Mouse (Mus musculus) kidney, postnatal 0 days (tissue): Measurements from ENCODE around the gene Eif4e1b. TPM values are rescaled to one million over a fixed set of nuclear protein-coding genes. Genes with fewer than 3 reads are reported as not detected.

Experiments used
- ATAC-seq: fragments of 200-750 bp; cut with Nextera tagmentation; replicated peaks from 2 replicates; pipeline ENCODE4 v1.8.0; 2017; ENCODE audit warnings: low read depth, moderate number of reproducible peaks, moderate TSS enrichment, moderate library complexity; ENCODE audit not compliant: low FRiP score
- DNase-seq: peaks from one replicate; pipeline ENCODE4 v3.0.0-alpha.2; 2016; ENCODE audit warnings: low spot score
- H3K27ac ChIP-seq: fragments of 300-500 bp; sonication (generic); 2 replicates; pipeline ENCODE4 v1.5.1; 2014; ENCODE audit warnings: mild to moderate bottlenecking
- H3K27me3 ChIP-seq: fragments of 300-500 bp; sonication (generic); 2 replicates; pipeline ENCODE4 v1.6.1; 2014; ENCODE audit warnings: low read length, mixed read lengths; ENCODE audit not compliant: insufficient read depth
- H3K36me3 ChIP-seq: fragments of 300-500 bp; sonication (generic); 2 replicates; pipeline ENCODE4 v1.6.1; 2014; ENCODE audit warnings: low read length, mixed read lengths; ENCODE audit not compliant: insufficient read depth
- H3K4me1 ChIP-seq: fragments of 300-500 bp; sonication (generic); replicated peaks from 2 replicates; pipeline ENCODE4 v1.6.1; 2014; ENCODE audit warnings: antibody characterized with exemption, low read length, mixed read lengths; ENCODE audit not compliant: insufficient read depth
- H3K4me2 ChIP-seq: fragments of 300-500 bp; sonication (generic); 2 replicates; pipeline ENCODE4 v1.6.1; 2014; ENCODE audit warnings: mild to moderate bottlenecking, low read length, moderate library complexity, mixed read lengths
- H3K4me3 ChIP-seq: fragments of 300-500 bp; sonication (generic); replicated peaks from 2 replicates; pipeline ENCODE4 v1.5.1; 2014; ENCODE audit warnings: low read depth, low read length
- H3K9ac ChIP-seq: fragments of 300-500 bp; sonication (generic); 2 replicates; pipeline ENCODE4 v1.6.1; 2014; ENCODE audit warnings: low read depth, low read length
- H3K9me3 ChIP-seq: fragments of 300-500 bp; sonication (generic); replicated peaks from 2 replicates; pipeline ENCODE4 v1.6.1; 2016; ENCODE audit warnings: low read length, inconsistent platforms, mixed read lengths
- CTCF ChIP-seq: IDR thresholded peaks from 2 replicates; pipeline ENCODE4 v1.5.1; 2016; ENCODE audit warnings: antibody characterized with exemption, low read depth, mild to moderate bottlenecking, moderate library complexity
- WGBS: fragments of 180-500 bp; shearing (Covaris S2); extraction: QIAGEN DNeasy Blood & Tissue Kit; methylation state at CpG from one replicate; pipeline ENCODE4 v1.1.7; 2014; 5-methylcytosine and 5-hydroxymethylcytosine counted together
- polyA plus RNA-seq: library from polyadenylated mRNA; unstranded; fragments of >200 nt; fragmentation: Nextera tagmentation; extraction: Ambion mirVana; gene quantifications from 2 replicates; pipeline ENCODE4 v1.2.1, GENCODE M21; 2015

Gene Eif4e1b
- polyA plus RNA-seq, 1 experiment from 2014 or later = not detected

GRCm38 (mm10) chr13:54806434-54806976, 22.7 kb downstream of the Eif4e1b start:
- no peaks in the 10 kb centered on the region for H3K27me3 ChIP-seq
- H3K4me2 ChIP-seq = no peak overlapping the region
- no peaks in the 10 kb centered on the region for H3K9me3 ChIP-seq
- H3K9ac ChIP-seq = no peak overlapping the region
- TF ChIP-seq CTCF = no peak
- 13% methylated on average over 13 of the region's 13 CpGs for WGBS
- H3K27ac ChIP-seq = no peak overlapping the region
- DNase-seq = peak; percentile 56
- H3K4me1 ChIP-seq = no peaks in the 10 kb centered on the region
- H3K36me3 ChIP-seq = no peaks in the 10 kb centered on the region
- H3K4me3 ChIP-seq = no peak overlapping the region
- ATAC-seq = peak; percentile 43

- no peak overlapping the region for H3K4me3 ChIP-seq
- H3K9ac ChIP-seq = no peak overlapping the region
- no peak overlapping the region for H3K27ac ChIP-seq
- no peaks in the 10 kb centered on the region for H3K4me1 ChIP-seq
- H3K27me3 ChIP-seq = no peaks in the 10 kb centered on the region
- 75% methylated on average over 12 of the region's 12 CpGs for WGBS
- TF ChIP-seq CTCF = no peak
- no peaks in the 10 kb centered on the region for H3K36me3 ChIP-seq
- H3K9me3 ChIP-seq = no peaks in the 10 kb centered on the region
- no peak for DNase-seq
- ATAC-seq = no peak
- H3K4me2 ChIP-seq = no peak overlapping the region
Observed at GRCm38 (mm10) chr13:54808067-54808466, 24.3 kb downstream of the Eif4e1b start.

- DNase-seq (no peak), ATAC-seq (no peak)
- TF ChIP-seq CTCF = no peak
- Histone ChIP-seq H3K4me3 (no peak overlapping the region), H3K9me3 (no peaks in the 10 kb centered on the region), H3K9ac (no peak overlapping the region), H3K27me3 (no peaks in the 10 kb centered on the region), H3K4me2 (no peak overlapping the region), H3K4me1 (no peaks in the 10 kb centered on the region), H3K36me3 (no peaks in the 10 kb centered on the region), H3K27ac (no peak overlapping the region)
- 50% methylated on average over 7 of the region's 7 CpGs for WGBS
Observed at GRCm38 (mm10) chr13:54811476-54811875, 27.7 kb downstream of the Eif4e1b start.

GRCm38 (mm10) chr13:54813381-54813780, 29.6 kb downstream of the Eif4e1b start:
- Histone ChIP-seq H3K9me3 (no peaks in the 10 kb centered on the region), H3K4me1 (no peaks in the 10 kb centered on the region), H3K4me3 (no peak overlapping the region), H3K36me3 (no peaks in the 10 kb centered on the region), H3K9ac (no peak overlapping the region), H3K27me3 (no peaks in the 10 kb centered on the region), H3K27ac (no peak overlapping the region), H3K4me2 (no peak overlapping the region)
- 84% methylated on average over 9 of the region's 9 CpGs for WGBS
- no peak for TF ChIP-seq CTCF
- DNase-seq = no peak
- no peak for ATAC-seq

GRCm38 (mm10) chr13:54818399-54819254, 34.8 kb downstream of the Eif4e1b start:
- H3K9ac ChIP-seq = no peak overlapping the region
- DNase-seq (no peak), ATAC-seq (no peak)
- H3K4me2 ChIP-seq = no peak overlapping the region
- H3K36me3 ChIP-seq = no peaks in the 10 kb centered on the region
- no peak for TF ChIP-seq CTCF
- no peak overlapping the region for H3K27ac ChIP-seq
- no peaks in the 10 kb centered on the region for H3K9me3 ChIP-seq
- no peaks in the 10 kb centered on the region for H3K27me3 ChIP-seq
- no peaks in the 10 kb centered on the region for H3K4me1 ChIP-seq
- no peak overlapping the region for H3K4me3 ChIP-seq
- 18% methylated on average over 17 of the region's 17 CpGs for WGBS

DNA sequence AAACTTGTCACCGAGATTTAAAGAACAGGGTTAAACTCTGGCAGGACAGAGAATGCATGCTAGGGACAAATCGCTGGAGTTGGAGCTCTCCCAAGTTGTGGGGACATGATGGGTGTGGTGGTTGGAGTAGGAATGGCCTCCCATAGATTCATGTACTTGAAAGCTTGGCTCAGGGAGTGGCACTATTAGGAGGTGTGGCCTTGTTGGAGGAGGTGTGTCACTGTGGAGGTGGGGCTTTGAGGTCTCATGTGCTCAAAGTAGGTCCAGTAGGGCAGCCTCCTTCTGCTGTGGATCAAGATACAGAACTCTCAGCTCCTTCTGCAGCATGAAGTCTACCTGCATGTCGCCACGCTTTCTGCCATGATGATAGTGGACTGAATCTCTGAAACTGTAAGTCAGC, 37.3 kb downstream of the Eif4e1b start:
- no peaks in the 10 kb centered on the region for H3K27me3 ChIP-seq
- H3K4me3 ChIP-seq = no peak overlapping the region
- H3K4me2 ChIP-seq = no peak overlapping the region
- H3K27ac ChIP-seq = no peak overlapping the region
- no peaks in the 10 kb centered on the region for H3K9me3 ChIP-seq
- ATAC-seq (no peak), DNase-seq (no peak)
- no peaks in the 10 kb centered on the region for H3K36me3 ChIP-seq
- H3K9ac ChIP-seq = no peak overlapping the region
- TF ChIP-seq CTCF = no peak
- WGBS = 85% methylated on average over 4 of the region's 4 CpGs
- H3K4me1 ChIP-seq = no peaks in the 10 kb centered on the region
